Mouse (Mus musculus) MEL (cell line): ENCODE data around the gene Gm6525. TPM values are rescaled to one million over a fixed set of nuclear protein-coding genes. Genes with fewer than 3 reads are reported as not detected.

Experiments used
- DNase-seq: peaks from one replicate; pipeline ENCODE4 v3.0.0; 2011; ENCODE audit warnings: low read depth, low spot score
- H3K27ac ChIP-seq: 2 replicates; pipeline ENCODE4 v1.5.1; 2012; ENCODE audit warnings: low read depth, mild to moderate bottlenecking, control low read depth, low read length, moderate library complexity; ENCODE audit not compliant: control insufficient read depth
- H3K27me3 ChIP-seq, 2 experiments: fragments of 150-350 bp in 1 of 2; sonication (generic) in 1 of 2; 2 replicates each; pipeline ENCODE4 v1.6.1; 2012; ENCODE audit warnings: low read length in 2 of 2, mild to moderate bottlenecking in 2 of 2, improper control_type of control experiment in 1 of 2, moderate library complexity in 1 of 2; ENCODE audit not compliant: insufficient read depth in 2 of 2, control insufficient read depth in 1 of 2
- H3K36me3 ChIP-seq, 2 experiments: 2 replicates each; pipeline ENCODE4 v1.6.1; 2012 to 2014; ENCODE audit warnings: low read length in 2 of 2, improper control_type of control experiment in 1 of 2, inconsistent platforms in 1 of 2, mild to moderate bottlenecking in 1 of 2; ENCODE audit not compliant: insufficient read depth in 2 of 2, control insufficient read depth in 1 of 2
- H3K4me1 ChIP-seq, 2 experiments: fragments of 150-350 bp in 1 of 2; sonication (generic) in 1 of 2; 2 replicates each; pipeline ENCODE4 v1.6.1; 2012; ENCODE audit warnings: low read length in 2 of 2, improper control_type of control experiment in 1 of 2, mild to moderate bottlenecking in 1 of 2; ENCODE audit not compliant: insufficient read depth in 2 of 2, control insufficient read depth in 1 of 2
- H3K4me3 ChIP-seq, 2 experiments: fragments of 150-350 bp in 1 of 2; sonication (generic) in 1 of 2; 2 replicates each; pipeline ENCODE4 v1.5.1; 2012; ENCODE audit warnings: low read depth in 2 of 2, low read length in 2 of 2, mild to moderate bottlenecking in 2 of 2, moderate library complexity in 2 of 2, control low read depth in 1 of 2, improper control_type of control experiment in 1 of 2; ENCODE audit not compliant: control insufficient read depth in 1 of 2, insufficient read depth in 1 of 2
- H3K79me2 ChIP-seq: 2 replicates; pipeline ENCODE4 v1.6.1; 2012; ENCODE audit warnings: mild to moderate bottlenecking, low read length, moderate library complexity; ENCODE audit not compliant: control insufficient read depth, poor library complexity, insufficient read depth
- H3K9ac ChIP-seq: 2 replicates; pipeline ENCODE4 v1.6.1; 2012; ENCODE audit warnings: low read depth, mild to moderate bottlenecking, control low read depth, low read length, moderate library complexity; ENCODE audit not compliant: control insufficient read depth, poor library complexity, severe bottlenecking
- H3K9me3 ChIP-seq: fragments of 150-350 bp; sonication (generic); replicated peaks from 2 replicates; pipeline ENCODE4 v1.6.1; 2012; ENCODE audit warnings: mild to moderate bottlenecking, low read length, improper control_type of control experiment, moderate library complexity; ENCODE audit not compliant: insufficient read depth
- BHLHE40 ChIP-seq: IDR thresholded peaks from 2 replicates; pipeline ENCODE4 v1.6.1; 2012; ENCODE audit warnings: low read depth, mild to moderate bottlenecking, inconsistent platforms, low read length, improper control_type of control experiment, borderline replicate concordance
- CHD1 ChIP-seq: IDR thresholded peaks from 2 replicates; pipeline ENCODE4 v1.6.1; 2012; ENCODE audit warnings: low read depth, mild to moderate bottlenecking, inconsistent platforms, low read length, improper control_type of control experiment
- E2F4 ChIP-seq: IDR thresholded peaks from 2 replicates; pipeline ENCODE4 v1.6.1; 2011; ENCODE audit warnings: low read depth, low read length, improper control_type of control experiment, borderline replicate concordance
- EP300 ChIP-seq, 2 experiments: IDR thresholded peaks; 2 replicates each; pipeline ENCODE4 v1.6.1; 2011; ENCODE audit warnings: improper control_type of control experiment in 2 of 2, low read length in 2 of 2, low read depth in 1 of 2, mild to moderate bottlenecking in 1 of 2
- ETS1 ChIP-seq: IDR thresholded peaks from 2 replicates; pipeline ENCODE4 v1.6.1; 2012; ENCODE audit warnings: low read depth, mild to moderate bottlenecking, inconsistent platforms, low read length, improper control_type of control experiment, moderate library complexity
- GABPA ChIP-seq: IDR thresholded peaks from 2 replicates; pipeline ENCODE4 v1.6.1; 2012; ENCODE audit warnings: low read depth, mild to moderate bottlenecking, inconsistent platforms, low read length, improper control_type of control experiment, moderate library complexity
- GATA1 ChIP-seq: IDR thresholded peaks from 2 replicates; pipeline ENCODE4 v1.6.1; 2011; ENCODE audit warnings: low read depth, low read length, improper control_type of control experiment
- HCFC1 ChIP-seq: IDR thresholded peaks from 2 replicates; pipeline ENCODE4 v1.6.1; 2012; ENCODE audit warnings: low read depth, mild to moderate bottlenecking, inconsistent platforms, low read length, improper control_type of control experiment, moderate library complexity
- MAFK ChIP-seq: IDR thresholded peaks from 2 replicates; pipeline ENCODE4 v1.6.1; 2011; ENCODE audit warnings: low read depth, mild to moderate bottlenecking, low read length, improper control_type of control experiment, borderline replicate concordance
- MAZ ChIP-seq: IDR thresholded peaks from 2 replicates; pipeline ENCODE4 v1.6.1; 2012; ENCODE audit warnings: low read depth, mild to moderate bottlenecking, inconsistent platforms, low read length, improper control_type of control experiment
- MEF2A ChIP-seq: IDR thresholded peaks from 2 replicates; pipeline ENCODE4 v1.6.1; 2014; ENCODE audit warnings: low read depth, mild to moderate bottlenecking, inconsistent platforms, low read length, improper control_type of control experiment; ENCODE audit not compliant: poor library complexity, insufficient replicate concordance, severe bottlenecking; ENCODE audit errors: extremely low read depth
- MXI1 ChIP-seq: IDR thresholded peaks from 2 replicates; pipeline ENCODE4 v1.6.1; 2011; ENCODE audit warnings: mild to moderate bottlenecking, low read depth, low read length, improper control_type of control experiment
- MYB ChIP-seq: IDR thresholded peaks from 2 replicates; pipeline ENCODE4 v1.6.1; 2011; ENCODE audit warnings: mild to moderate bottlenecking, low read depth, low read length, improper control_type of control experiment
- MYC ChIP-seq: IDR thresholded peaks from 2 replicates; pipeline ENCODE4 v1.6.1; 2011; ENCODE audit warnings: low read depth, mild to moderate bottlenecking, low read length, improper control_type of control experiment, moderate library complexity
- POLR2AphosphoS5 ChIP-seq: IDR thresholded peaks from 2 replicates; pipeline ENCODE4 v1.6.1; 2012; ENCODE audit warnings: low read depth, borderline replicate concordance, mild to moderate bottlenecking, inconsistent platforms, low read length, moderate library complexity, mixed read lengths
- RCOR1 ChIP-seq: IDR thresholded peaks from 2 replicates; pipeline ENCODE4 v1.6.1; 2012; ENCODE audit warnings: low read depth, mild to moderate bottlenecking, inconsistent platforms, low read length, improper control_type of control experiment
- SIN3A ChIP-seq: IDR thresholded peaks from 2 replicates; pipeline ENCODE4 v1.6.1; 2012; ENCODE audit warnings: low read length, improper control_type of control experiment, inconsistent platforms
- SMC3 ChIP-seq: IDR thresholded peaks from 2 replicates; pipeline ENCODE4 v1.6.1; 2011; ENCODE audit warnings: low read depth, low read length, improper control_type of control experiment
- TCF12 ChIP-seq: IDR thresholded peaks from 2 replicates; pipeline ENCODE4 v1.6.1; 2014; ENCODE audit warnings: low read depth, mild to moderate bottlenecking, inconsistent platforms, low read length, improper control_type of control experiment, moderate library complexity
- USF1 ChIP-seq: IDR thresholded peaks from 2 replicates; pipeline ENCODE4 v1.6.1; 2014; ENCODE audit warnings: low read depth, mild to moderate bottlenecking, inconsistent platforms, low read length, improper control_type of control experiment, moderate library complexity
- USF2 ChIP-seq, 2 experiments: IDR thresholded peaks; 2 replicates each; pipeline ENCODE4 v1.6.1; 2011 to 2012; ENCODE audit warnings: improper control_type of control experiment in 2 of 2, low read length in 2 of 2, borderline replicate concordance in 1 of 2, inconsistent platforms in 1 of 2, low read depth in 1 of 2, mild to moderate bottlenecking in 1 of 2; ENCODE audit not compliant: insufficient read depth in 1 of 2
- ZC3H11A ChIP-seq: IDR thresholded peaks from 2 replicates; pipeline ENCODE4 v1.6.1; 2012; ENCODE audit warnings: low read depth, mild to moderate bottlenecking, inconsistent platforms, low read length, improper control_type of control experiment
- ZKSCAN1 ChIP-seq: IDR thresholded peaks from 2 replicates; pipeline ENCODE4 v1.6.1; 2012; ENCODE audit warnings: low read depth, mild to moderate bottlenecking, inconsistent platforms, low read length, improper control_type of control experiment, moderate library complexity
- ZMIZ1 ChIP-seq: IDR thresholded peaks from 2 replicates; pipeline ENCODE4 v1.6.1; 2012; ENCODE audit warnings: low read depth, mild to moderate bottlenecking, inconsistent platforms, low read length, improper control_type of control experiment, moderate library complexity
- polyA plus RNA-seq, 2 experiments: library from polyadenylated mRNA; stranded (reverse) in 1 of 2; unstranded in 1 of 2; fragments of >175 nt in 1 of 2; fragments of >200 nt in 1 of 2; gene quantifications; 2 replicates each; pipeline versions ENCODE4 v1.2.1 to v1.2.4; 2012; ENCODE audit warnings: low replicate concordance in 2 of 2, low read depth in 1 of 2; ENCODE audit not compliant: insufficient read length in 2 of 2, insufficient read depth in 1 of 2, missing spikeins in 1 of 2
- total RNA-seq: library from RNA; depleted of rRNA; stranded (reverse); fragments of 300-350 nt; gene quantifications from 2 replicates; pipeline ENCODE4 v1.2.3, GENCODE M21; 2012

Gene Gm6525
- total and polyA plus RNA-seq, 3 experiments = 0.35 to 0.85 TPM; not detected in 1

- H3K9me3 ChIP-seq = no peaks in the 10 kb centered on the region
- H3K4me1 ChIP-seq = no peaks in the 10 kb centered on the region
- no peaks in the 10 kb centered on the region for H3K27me3 ChIP-seq
- H3K36me3 ChIP-seq = no peaks in the 10 kb centered on the region
- no peak overlapping the region for H3K4me3 ChIP-seq
- TF ChIP-seq MYB = no peak
- TF ChIP-seq ZC3H11A = no peak
- no peak for TF ChIP-seq GABPA
- TF ChIP-seq POLR2AphosphoS5 = no peak
- TF ChIP-seq ETS1 = no peak
- no peak for TF ChIP-seq MXI1
- no peak for TF ChIP-seq TCF12
- TF ChIP-seq HCFC1 = no peak
- TF ChIP-seq RCOR1 = no peak
- no peak for TF ChIP-seq MAZ
- no peak for TF ChIP-seq ZKSCAN1
- no peak for TF ChIP-seq MYC
- no peak for TF ChIP-seq USF2 (IDR thresholded peaks at IDR 0.05; ENCODE audit: borderline replicate concordance in 1 of 2, insufficient read depth in 1 of 2, low read depth in 1 of 2, low read length in 2 of 2)
- no peak for TF ChIP-seq BHLHE40
- TF ChIP-seq SIN3A = no peak
- TF ChIP-seq USF1 = no peak
- no peak for TF ChIP-seq EP300 (IDR thresholded peaks at IDR 0.05; ENCODE audit: low read depth in 1 of 2, low read length in 2 of 2)
- TF ChIP-seq GATA1 = no peak
- no peak for TF ChIP-seq MEF2A
- no peak for TF ChIP-seq SMC3
- TF ChIP-seq, all 39 proteins: peak for 0
- Histone ChIP-seq H3K27ac (no peak overlapping the region), H3K79me2 (no peaks in the 10 kb centered on the region), H3K9ac (no peak overlapping the region)
- no peak for DNase-seq
Observed at GRCm38 (mm10) chr3:84208475-84208874, 34.6 kb downstream of the Gm6525 start.

DNA sequence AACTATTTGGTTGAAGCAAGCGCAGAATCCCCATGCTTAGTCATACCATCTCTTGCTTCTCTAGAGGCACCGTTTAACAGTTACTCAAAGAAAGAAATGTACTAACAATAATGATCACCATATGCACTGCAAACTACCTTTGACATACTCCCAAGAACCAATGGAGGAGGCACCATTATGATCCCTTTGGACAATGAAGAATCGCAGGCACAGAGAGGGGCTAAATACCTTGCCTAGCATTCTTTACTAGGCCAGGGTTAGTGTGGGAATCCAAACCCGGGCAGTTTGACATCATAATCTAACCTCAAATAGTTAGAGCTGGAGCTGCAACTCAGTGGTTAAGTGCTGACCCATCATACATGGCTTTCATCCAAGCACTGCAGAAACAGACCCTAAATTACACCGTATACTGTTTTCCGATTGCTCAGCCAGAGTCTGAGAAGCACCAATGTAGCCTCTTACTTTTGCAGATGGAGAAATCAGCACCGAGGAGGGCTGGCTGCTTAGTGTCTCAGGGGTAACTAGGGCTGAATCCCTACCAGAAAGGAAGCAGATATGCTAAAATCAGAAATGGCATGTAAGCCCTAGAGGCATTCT lies 35.1 kb downstream of the Gm6525 start:
- Histone ChIP-seq H3K9me3 (no peaks in the 10 kb centered on the region), H3K36me3 (no peaks in the 10 kb centered on the region), H3K27me3 (no peaks in the 10 kb centered on the region), H3K79me2 (no peaks in the 10 kb centered on the region), H3K9ac (no peak overlapping the region), H3K4me3 (no peak overlapping the region), H3K4me1 (no peaks in the 10 kb centered on the region), H3K27ac (no peak overlapping the region)
- DNase-seq = no peak
- no peak for TF ChIP-seq ZMIZ1
- TF ChIP-seq E2F4 = no peak
- TF ChIP-seq MAFK = no peak
- no peak for TF ChIP-seq CHD1
